8 mouse cellular contexts compared by ENCODE assay signal in the genomic region with DNA sequence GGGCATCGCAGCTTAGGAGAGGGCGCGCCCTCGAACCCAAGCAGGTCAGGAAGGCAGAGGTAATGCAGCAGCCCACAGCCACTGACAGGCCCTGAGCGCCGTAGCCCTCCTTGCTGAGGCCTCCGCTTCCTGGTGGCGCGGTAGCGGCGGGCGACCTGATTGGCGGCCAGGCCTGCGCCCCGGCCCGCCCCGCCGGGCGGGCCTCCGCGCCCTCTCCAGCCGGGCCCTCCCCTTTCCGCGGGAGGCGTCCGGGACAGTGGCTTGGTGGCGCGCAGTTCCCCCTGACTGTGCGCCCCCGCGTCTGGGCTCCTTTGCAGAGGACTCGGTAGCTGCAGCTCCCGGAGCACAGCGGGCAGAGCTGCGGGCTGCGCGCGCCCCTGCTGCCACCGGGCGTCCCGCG.
A peak's percentile ranks its signal among the peaks of the same experiment; 100 is the strongest.
DNase-seq lines count a peak whose midpoint lies in the region; ATAC-seq lines count a peak whose summit lies in the region.
"Not testable (repeated sequence)": the region's sequence is repeated elsewhere in the genome, so short reads cannot be mapped to it uniquely, and the experiment has no call there.

No protein-coding gene starts in this region.

- H3K9ac ChIP-seq in embryonic facial prominence, embryonic 13.5 days: peak overlapping the region; percentile 74
- peak overlapping the region; percentile 45 for H3K9ac ChIP-seq in hindbrain, embryonic 14.5 days
- peak overlapping the region; percentile 71; the same call in 1 of the 2 replicates for H3K9ac ChIP-seq in limb, embryonic 12.5 days (replicated peaks)

- H3K4me3 ChIP-seq in embryonic facial prominence, embryonic 13.5 days: peak overlapping the region; percentile 53
- H3K4me3 ChIP-seq in hindbrain, embryonic 14.5 days (replicated peaks; ENCODE audit: low read length): peak overlapping the region; percentile 34
- peak overlapping the region; percentile 56 for H3K4me3 ChIP-seq in limb, embryonic 12.5 days (replicated peaks)

- not testable (repeated sequence) for ATAC-seq in embryonic facial prominence, embryonic 13.5 days (ENCODE audit: insufficient number of reproducible peaks, insufficient read depth, low FRiP score, low TSS enrichment, low read depth); hindbrain, embryonic 14.5 days (ENCODE audit: low FRiP score); limb, embryonic 12.5 days (ENCODE audit: insufficient number of reproducible peaks, insufficient read depth, low FRiP score, low TSS enrichment, low read depth)

- 3% methylated on average over 15 of the region's 42 CpGs for WGBS in embryonic facial prominence, embryonic 13.5 days
- 2% methylated on average over 16 of the region's 42 CpGs for WGBS in hindbrain, embryonic 14.5 days
- under 1% methylated on average over 39 of the region's 42 CpGs for WGBS in limb, embryonic 12.5 days

- not testable (repeated sequence) for H3K4me1 ChIP-seq in embryonic facial prominence, embryonic 13.5 days; hindbrain, embryonic 14.5 days (replicated peaks; ENCODE audit: control insufficient read depth, insufficient read depth, low read length); limb, embryonic 12.5 days (replicated peaks)

- H3K27me3 ChIP-seq in embryonic facial prominence, embryonic 13.5 days; hindbrain, embryonic 14.5 days (ENCODE audit: control insufficient read depth, insufficient read depth, low read length); limb, embryonic 12.5 days: not testable (repeated sequence)

- H3K36me3 ChIP-seq in embryonic facial prominence, embryonic 13.5 days; hindbrain, embryonic 14.5 days (replicated peaks; ENCODE audit: control insufficient read depth, insufficient read depth); limb, embryonic 12.5 days: not testable (repeated sequence)

- H3K27ac ChIP-seq in embryonic facial prominence, embryonic 13.5 days; hindbrain, embryonic 14.5 days; limb, embryonic 12.5 days: not testable (repeated sequence)

- peak; percentile 54 for DNase-seq in adrenal gland, adult 2 months
- DNase-seq in heart, adult 11 months: peak; percentile 90
- DNase-seq in hindbrain, embryonic 14.5 days (ENCODE audit: low spot score): peak; percentile 19
- DNase-seq in mesoderm, embryonic 11.5 days (ENCODE audit: low read depth, low spot score): peak; percentile 78
- DNase-seq in retina, postnatal 1 day: peak; percentile 30
- peak; percentile 57 for DNase-seq in yolk sac, embryonic 10.5 days (ENCODE audit: low spot score)

- H3K4me2 ChIP-seq in embryonic facial prominence, embryonic 13.5 days: peak overlapping the region; percentile 52
- H3K4me2 ChIP-seq in hindbrain, embryonic 14.5 days (replicated peaks): peak overlapping the region; percentile 40
- peak overlapping the region; percentile 46 for H3K4me2 ChIP-seq in limb, embryonic 12.5 days

- not testable (repeated sequence) for H3K9me3 ChIP-seq in embryonic facial prominence, embryonic 13.5 days; hindbrain, embryonic 14.5 days (ENCODE audit: control insufficient read depth, low read length); limb, embryonic 12.5 days

Comparison
In these comparisons a context has a peak if more than half of its experiments do, and no peak if none do; other contexts are left out.
1. DNase-seq: peak in every context shown above with its lines; median percentile 90 in heart, adult 11 months; 78 in mesoderm, embryonic 11.5 days; 57 in yolk sac, embryonic 10.5 days; 54 in adrenal gland, adult 2 months; 30 in retina, postnatal 1 day; 19 in hindbrain, embryonic 14.5 days.